Mouse (Mus musculus) midbrain, postnatal 0 days (tissue): ENCODE data around the gene Dnah5. TPM values are rescaled to one million over a fixed set of nuclear protein-coding genes. Genes with fewer than 3 reads are reported as not detected.

Source experiments
- ATAC-seq: fragments of 200-750 bp; cut with Nextera tagmentation; 2 replicates; pipeline ENCODE4 v1.8.0; 2017; ENCODE audit warnings: moderate number of reproducible peaks, mild to moderate bottlenecking, moderate TSS enrichment, moderate library complexity; ENCODE audit not compliant: low FRiP score
- DNase-seq: peaks from one replicate; pipeline ENCODE4 v3.0.0-alpha.2; 2015; ENCODE audit warnings: low spot score
- H3K27ac ChIP-seq: fragments of 300-500 bp; sonication (generic); 2 replicates; pipeline ENCODE4 v1.5.1; 2014; ENCODE audit warnings: low read depth, mild to moderate bottlenecking, low read length, mixed read lengths
- H3K27me3 ChIP-seq: fragments of 300-500 bp; sonication (generic); 2 replicates; pipeline ENCODE4 v1.6.1; 2014; ENCODE audit warnings: low read length, control low read depth, mixed read lengths; ENCODE audit not compliant: insufficient read depth
- H3K36me3 ChIP-seq: fragments of 300-500 bp; sonication (generic); 2 replicates; pipeline ENCODE4 v1.6.1; 2014; ENCODE audit warnings: low read length, control low read depth, mixed read lengths; ENCODE audit not compliant: insufficient read depth
- H3K4me1 ChIP-seq: fragments of 300-500 bp; sonication (generic); 2 replicates; pipeline ENCODE4 v1.6.1; 2014; ENCODE audit warnings: mild to moderate bottlenecking, control low read depth, antibody characterized with exemption, low read length, mixed read lengths; ENCODE audit not compliant: insufficient read depth
- H3K4me2 ChIP-seq: fragments of 300-500 bp; sonication (generic); 2 replicates; pipeline ENCODE4 v1.6.1; 2014; ENCODE audit warnings: low read depth, mild to moderate bottlenecking, low read length, mixed read lengths; ENCODE audit not compliant: poor library complexity, severe bottlenecking
- H3K4me3 ChIP-seq: fragments of 300-500 bp; sonication (generic); 2 replicates; pipeline ENCODE4 v1.5.1; 2014; ENCODE audit warnings: low read depth, mild to moderate bottlenecking, low read length, moderate library complexity
- H3K9ac ChIP-seq: fragments of 300-500 bp; sonication (generic); replicated peaks from 2 replicates; pipeline ENCODE4 v1.6.1; 2014; ENCODE audit warnings: mild to moderate bottlenecking, low read length, moderate library complexity, mixed read lengths; ENCODE audit not compliant: poor library complexity, severe bottlenecking
- H3K9me3 ChIP-seq: fragments of 300-500 bp; sonication (generic); 2 replicates; pipeline ENCODE4 v1.6.1; 2016; ENCODE audit warnings: low read length, control low read depth
- CTCF ChIP-seq: IDR thresholded peaks from 2 replicates; pipeline ENCODE4 v1.5.1; 2016; ENCODE audit warnings: antibody characterized with exemption, mild to moderate bottlenecking
- WGBS: fragments of 180-500 bp; shearing (Covaris S2); extraction: QIAGEN DNeasy Blood & Tissue Kit; methylation state at CpG from one replicate; pipeline ENCODE4 v1.1.7; 2014; 5-methylcytosine and 5-hydroxymethylcytosine counted together
- polyA plus RNA-seq: library from polyadenylated mRNA; unstranded; fragments of >200 nt; fragmentation: Nextera tagmentation; extraction: Ambion mirVana; gene quantifications from 2 replicates; pipeline ENCODE4 v1.2.1, GENCODE M21; 2015
- total RNA-seq: library from RNA; depleted of rRNA; stranded (reverse); fragments of >200 nt; gene quantifications from 2 replicates; pipeline ENCODE4 v1.2.3, GENCODE M21; 2014

Gene Dnah5
- total and polyA plus RNA-seq, 2 experiments from 2014 or later: 0.19 to 1.4 TPM

DNA sequence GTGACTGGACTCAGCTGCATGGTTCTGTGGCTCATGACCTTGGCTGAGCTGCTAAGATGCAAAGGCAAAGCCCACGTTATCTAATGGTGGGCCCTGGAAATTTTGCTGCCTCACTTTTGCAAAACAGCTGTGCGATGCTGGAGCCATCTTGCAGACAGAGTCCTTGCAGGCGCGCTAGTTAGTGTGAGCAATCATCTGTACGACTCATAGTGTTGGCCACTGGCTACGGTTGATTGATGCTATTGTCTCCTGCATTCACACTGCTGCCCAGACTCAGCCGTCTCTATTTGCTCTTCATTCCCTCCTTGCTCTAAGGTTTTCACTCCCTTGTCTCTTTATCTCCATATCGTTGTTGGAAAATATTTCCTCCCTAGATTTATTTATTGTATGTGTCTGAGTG, 12.8 kb downstream of the Dnah5 start:
- Histone ChIP-seq H3K4me2 (no peak overlapping the region), H3K9me3 (no peaks in the 10 kb centered on the region), H3K4me3 (no peak overlapping the region), H3K27ac (no peak overlapping the region), H3K27me3 (no peaks in the 10 kb centered on the region), H3K4me1 (no peaks in the 10 kb centered on the region), H3K36me3 (no peaks in the 10 kb centered on the region), H3K9ac (no peak overlapping the region)
- ATAC-seq (no peak), DNase-seq (peak; percentile 22)
- TF ChIP-seq CTCF: no peak
- 30% methylated on average over 8 of the region's 8 CpGs for WGBS

- Histone ChIP-seq H3K4me3 (no peak overlapping the region), H3K4me2 (no peak overlapping the region), H3K9me3 (no peaks in the 10 kb centered on the region), H3K4me1 (no peaks in the 10 kb centered on the region), H3K36me3 (no peaks in the 10 kb centered on the region), H3K9ac (no peak overlapping the region), H3K27me3 (no peaks in the 10 kb centered on the region), H3K27ac (no peak overlapping the region)
- TF ChIP-seq CTCF: no peak
- no peak for DNase-seq
- ATAC-seq: no peak
- WGBS: 61% methylated on average over 3 of the region's 3 CpGs
Measured at GRCm38 (mm10) chr15:28227316-28227715, 23.8 kb downstream of the Dnah5 start.

DNA sequence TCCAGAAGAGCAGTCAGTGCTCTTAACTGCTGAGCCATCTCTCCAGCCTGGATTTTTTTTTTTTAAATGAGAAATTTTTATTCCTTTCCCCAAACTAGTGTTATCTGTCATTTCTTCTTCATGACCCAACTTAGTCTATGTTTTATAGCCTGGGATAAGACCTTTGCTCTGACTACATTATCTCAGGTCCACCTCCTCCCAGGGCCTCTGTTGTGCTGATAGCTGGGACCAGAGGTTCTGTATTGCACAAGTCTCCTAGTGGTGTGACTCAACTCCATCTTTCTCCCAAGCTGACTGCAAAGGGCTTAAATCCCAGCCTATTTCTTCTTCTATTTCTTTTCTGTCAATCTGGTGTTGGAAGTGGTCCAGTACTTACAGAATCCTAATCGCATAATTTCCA, 56.7 kb downstream of the Dnah5 start:
- no peak for TF ChIP-seq CTCF
- Histone ChIP-seq H3K36me3 (no peaks in the 10 kb centered on the region), H3K27ac (no peak overlapping the region), H3K4me2 (no peak overlapping the region), H3K4me3 (no peak overlapping the region), H3K9me3 (no peaks in the 10 kb centered on the region), H3K27me3 (no peaks in the 10 kb centered on the region), H3K9ac (no peak overlapping the region), H3K4me1 (no peaks in the 10 kb centered on the region)
- ATAC-seq (no peak), DNase-seq (no peak)
- WGBS: 83% methylated on average over 1 of the region's 1 CpGs

- TF ChIP-seq CTCF: no peak
- Histone ChIP-seq H3K9ac (no peak overlapping the region), H3K27me3 (no peaks in the 10 kb centered on the region), H3K27ac (no peak overlapping the region), H3K4me1 (no peaks in the 10 kb centered on the region), H3K9me3 (no peaks in the 10 kb centered on the region), H3K4me3 (no peak overlapping the region), H3K36me3 (no peaks in the 10 kb centered on the region), H3K4me2 (no peak overlapping the region)
- DNase-seq (no peak), ATAC-seq (no peak)
- 88% methylated on average over 4 of the region's 4 CpGs for whole genome bisulfite sequencing
Measured at GRCm38 (mm10) chr15:28299438-28299837, 95.9 kb downstream of the Dnah5 start.

DNA sequence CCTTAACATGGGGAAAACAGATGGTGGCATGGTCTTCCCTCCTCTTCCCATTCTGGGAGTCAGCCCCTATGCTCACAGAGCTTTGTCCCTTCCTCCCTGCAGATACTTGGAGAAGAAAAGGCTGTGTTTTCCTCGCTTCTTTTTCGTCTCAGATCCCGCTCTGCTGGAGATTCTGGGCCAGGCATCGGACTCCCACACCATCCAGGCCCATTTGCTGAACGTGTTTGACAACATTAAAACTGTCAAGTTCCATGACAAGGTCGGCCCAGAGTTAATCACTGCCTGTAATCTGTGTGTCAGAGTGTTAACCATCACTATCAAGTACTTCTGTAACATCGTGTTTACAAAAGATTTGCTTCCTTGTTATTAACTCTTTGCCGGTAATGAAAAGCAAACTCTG, 103.6 kb downstream of the Dnah5 start:
- Histone ChIP-seq H3K36me3 (no peaks in the 10 kb centered on the region), H3K9me3 (no peaks in the 10 kb centered on the region), H3K4me3 (no peak overlapping the region), H3K4me1 (no peaks in the 10 kb centered on the region), H3K27me3 (no peaks in the 10 kb centered on the region), H3K4me2 (no peak overlapping the region), H3K27ac (no peak overlapping the region), H3K9ac (no peak overlapping the region)
- no peak for ATAC-seq
- DNase-seq: no peak
- WGBS: 66% methylated on average over 8 of the region's 8 CpGs
- TF ChIP-seq CTCF: no peak

DNA sequence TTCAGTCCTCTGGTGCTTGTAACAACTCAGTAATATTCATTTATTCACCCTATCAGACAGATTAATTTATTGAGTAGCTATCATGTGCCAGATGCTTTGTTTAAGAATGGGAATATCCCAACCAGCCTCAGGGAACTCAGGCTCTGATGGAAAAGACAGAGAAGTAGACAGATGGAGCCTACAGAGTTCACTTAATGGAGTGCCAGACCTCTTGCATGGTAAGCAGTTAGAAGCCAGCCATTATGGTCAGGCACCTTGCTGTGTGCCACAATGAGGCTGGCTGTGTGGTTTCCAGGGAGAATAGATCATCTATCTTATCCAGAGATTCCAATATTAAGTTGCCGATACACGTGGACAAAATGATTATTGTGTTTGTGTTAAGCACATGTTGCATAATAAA, 104.3 kb downstream of the Dnah5 start:
- no peak overlapping the region for H3K4me3 ChIP-seq
- H3K27ac ChIP-seq: no peak overlapping the region
- WGBS: 58% methylated on average over 2 of the region's 2 CpGs
- no peak for TF ChIP-seq CTCF
- DNase-seq: peak; percentile 27
- no peaks in the 10 kb centered on the region for H3K36me3 ChIP-seq
- H3K9me3 ChIP-seq: no peaks in the 10 kb centered on the region
- no peak overlapping the region for H3K4me2 ChIP-seq
- ATAC-seq: no peak
- no peak overlapping the region for H3K9ac ChIP-seq
- H3K4me1 ChIP-seq: no peaks in the 10 kb centered on the region
- no peaks in the 10 kb centered on the region for H3K27me3 ChIP-seq

DNA sequence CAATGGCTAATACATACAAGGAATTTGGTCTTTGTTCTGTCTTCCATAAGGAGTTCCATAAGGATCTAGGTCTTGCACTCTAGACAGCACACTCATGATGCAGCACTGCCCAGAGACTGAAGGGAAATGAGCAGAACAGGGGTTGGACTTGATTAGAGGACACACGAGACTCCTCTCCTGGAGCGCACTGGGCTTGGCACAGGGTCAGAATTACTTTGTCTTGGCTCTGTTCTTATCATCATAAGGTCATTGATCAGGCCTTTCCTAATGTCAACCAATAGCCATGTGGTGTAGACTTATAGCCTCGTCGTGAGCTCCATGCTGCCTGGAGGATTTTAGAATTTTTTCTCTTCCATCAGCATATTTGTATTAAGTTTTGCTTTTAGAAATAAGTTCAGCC, 107.0 kb downstream of the Dnah5 start:
- H3K36me3 ChIP-seq: no peaks in the 10 kb centered on the region
- no peak overlapping the region for H3K9ac ChIP-seq
- no peak overlapping the region for H3K4me3 ChIP-seq
- H3K4me1 ChIP-seq: no peaks in the 10 kb centered on the region
- no peak for DNase-seq
- H3K9me3 ChIP-seq: no peaks in the 10 kb centered on the region
- H3K27ac ChIP-seq: no peak overlapping the region
- no peak for TF ChIP-seq CTCF
- ATAC-seq: no peak
- WGBS: 85% methylated on average over 4 of the region's 4 CpGs
- H3K27me3 ChIP-seq: no peaks in the 10 kb centered on the region
- no peak overlapping the region for H3K4me2 ChIP-seq
